Mouse (Mus musculus): Measurements from ENCODE around the gene Il34. TPM values are rescaled to one million over a fixed set of nuclear protein-coding genes. Genes with fewer than 3 reads are reported as not detected.

Il34 gene
- total RNA-seq, 4 experiments from 2014 or later: 1.6 to 5.5 (median 4.3) TPM

- no peak for DNase-seq (ENCODE audit: low spot score in 2 of 2)
Observed at GRCm38 (mm10) chr8:110711271-110711934, 94.3 kb downstream of the Il34 start.

GRCm38 (mm10) chr8:110710593-110710992 is 95.1 kb downstream of the Il34 start:
- no peak for DNase-seq (ENCODE audit: low spot score in 2 of 2)

- no peak for DNase-seq (ENCODE audit: low spot score in 2 of 2)
Observed at GRCm38 (mm10) chr8:110708429-110708828, 97.3 kb downstream of the Il34 start.

- DNase-seq (ENCODE audit: low spot score in 2 of 2): no peak
Observed at GRCm38 (mm10) chr8:110706288-110706870, 99.3 kb downstream of the Il34 start.

GRCm38 (mm10) chr8:110705391-110706287 is 100.1 kb downstream of the Il34 start:
- DNase-seq (ENCODE audit: low spot score in 2 of 2): no peak

GRCm38 (mm10) chr8:110704103-110704502 is 101.6 kb downstream of the Il34 start:
- DNase-seq (ENCODE audit: low spot score in 2 of 2): no peak

GRCm38 (mm10) chr8:110703460-110704061 is 102.2 kb downstream of the Il34 start:
- no peak for DNase-seq (ENCODE audit: low spot score in 2 of 2)

- no peak for DNase-seq (ENCODE audit: low spot score in 2 of 2)
Observed at GRCm38 (mm10) chr8:110702636-110703459, 102.9 kb downstream of the Il34 start.

GRCm38 (mm10) chr8:110700561-110700960 is 105.2 kb downstream of the Il34 start:
- no peak for DNase-seq (ENCODE audit: low spot score in 2 of 2)

- DNase-seq (ENCODE audit: low spot score in 2 of 2): no peak
Observed at GRCm38 (mm10) chr8:110699501-110699900, 106.2 kb downstream of the Il34 start.

GRCm38 (mm10) chr8:110698098-110698497 is 107.6 kb downstream of the Il34 start:
- DNase-seq (ENCODE audit: low spot score in 2 of 2): no peak

GRCm38 (mm10) chr8:110697571-110697970 is 108.2 kb downstream of the Il34 start:
- no peak for DNase-seq (ENCODE audit: low spot score in 2 of 2)

- DNase-seq (ENCODE audit: low spot score in 2 of 2): no peak
Observed at GRCm38 (mm10) chr8:110696051-110696450, 109.7 kb downstream of the Il34 start.

GRCm38 (mm10) chr8:110695431-110695830 is 110.3 kb downstream of the Il34 start:
- DNase-seq (ENCODE audit: low spot score in 2 of 2): no peak

- DNase-seq (ENCODE audit: low spot score in 2 of 2): no peak
Observed at GRCm38 (mm10) chr8:110694826-110695225, 110.9 kb downstream of the Il34 start.

- DNase-seq (ENCODE audit: low spot score in 2 of 2): no peak
Observed at GRCm38 (mm10) chr8:110694226-110694625, 111.5 kb downstream of the Il34 start.

Other genes starting within 250 kb of the Il34 start
- 10 to 100 TPM; 17.4 to 22.1 (median 19.3) TPM for gene Vac14, start 187.3 kb downstream of the Il34 start, total RNA-seq (2022)
- 100 to 1,000 TPM; 120 to 134 (median 124) TPM for gene Mtss1l, start 84.4 kb downstream of the Il34 start, total RNA-seq (2022)
- gene Cog4, start 40.7 kb upstream of the Il34 start, total RNA-seq (2022): 10 to 100 TPM; 61.0 to 68.2 (median 64.3) TPM
- 10 to 100 TPM; 14.1 to 19.3 (median 14.3) TPM for gene Sf3b3, start 40.9 kb upstream of the Il34 start, total RNA-seq (2022)
- 1 to 10 TPM; 3.6 to 4.5 (median 4.0) TPM for gene Fuk, start 96.6 kb upstream of the Il34 start, total RNA-seq (2022)
- gene St3gal2, start 114.0 kb upstream of the Il34 start, total RNA-seq (2022): 10 to 100 TPM; 45.0 to 59.2 (median 50.7) TPM
- 10 to 100 TPM; 28.7 to 31.0 (median 29.5) TPM for gene Ddx19a, start 191.9 kb upstream of the Il34 start, total RNA-seq (2022)
- gene Ddx19b, start 225.8 kb upstream of the Il34 start, total RNA-seq (2022): 10 to 100 TPM; 12.2 to 15.2 (median 13.7) TPM
- 10 to 100 TPM; 41.3 to 51.9 (median 48.3) TPM for gene Aars, start 227.2 kb upstream of the Il34 start, total RNA-seq (2022)